Mouse (Mus musculus) lung, postnatal 0 days (tissue): ENCODE data around the gene Ccdc57. TPM values are rescaled to one million over a fixed set of nuclear protein-coding genes. Genes with fewer than 3 reads are reported as not detected.

ENCODE experiments used
- ATAC-seq: fragments of 200-750 bp; cut with Nextera tagmentation; 2 replicates; pipeline ENCODE4 v1.8.0; 2017; ENCODE audit warnings: moderate library complexity
- DNase-seq: peaks from one replicate; pipeline ENCODE4 v3.0.0-alpha.2; 2016; ENCODE audit warnings: low spot score
- H3K27ac ChIP-seq: fragments of 300-500 bp; sonication (generic); 2 replicates; pipeline ENCODE4 v1.5.1; 2014; ENCODE audit warnings: antibody characterized with exemption, mild to moderate bottlenecking, low read length, mixed read lengths
- H3K27me3 ChIP-seq: fragments of 300-500 bp; sonication (generic); replicated peaks from 2 replicates; pipeline ENCODE4 v1.6.1; 2014; ENCODE audit warnings: low read length, mixed read lengths; ENCODE audit not compliant: insufficient read depth
- H3K36me3 ChIP-seq: fragments of 300-500 bp; sonication (generic); 2 replicates; pipeline ENCODE4 v1.6.1; 2014; ENCODE audit warnings: low read length, mixed read lengths; ENCODE audit not compliant: insufficient read depth
- H3K4me1 ChIP-seq: fragments of 300-500 bp; sonication (generic); 2 replicates; pipeline ENCODE4 v1.6.1; 2014; ENCODE audit warnings: antibody characterized with exemption, low read depth, low read length, mixed read lengths; ENCODE audit not compliant: insufficient read depth
- H3K4me2 ChIP-seq: fragments of 300-500 bp; sonication (generic); replicated peaks from 2 replicates; pipeline ENCODE4 v1.6.1; 2014; ENCODE audit warnings: low read depth, mild to moderate bottlenecking, low read length, moderate library complexity, mixed read lengths
- H3K4me3 ChIP-seq: fragments of 300-500 bp; sonication (generic); 2 replicates; pipeline ENCODE4 v1.5.1; 2014; ENCODE audit warnings: low read depth, low read length
- H3K9ac ChIP-seq: fragments of 300-500 bp; sonication (generic); replicated peaks from 2 replicates; pipeline ENCODE4 v1.6.1; 2014; ENCODE audit warnings: low read depth, mild to moderate bottlenecking
- H3K9me3 ChIP-seq: fragments of 300-500 bp; sonication (generic); 2 replicates; pipeline ENCODE4 v1.6.1; 2016; ENCODE audit warnings: low read length, mixed read lengths
- CTCF ChIP-seq: IDR thresholded peaks from 2 replicates; pipeline ENCODE4 v1.5.1; 2016; ENCODE audit warnings: antibody characterized with exemption, mild to moderate bottlenecking
- EP300 ChIP-seq: IDR thresholded peaks from 2 replicates; pipeline ENCODE4 v1.6.1; 2016; ENCODE audit warnings: antibody characterized with exemption, mild to moderate bottlenecking, control low read depth
- WGBS: fragments of 180-500 bp; shearing (Covaris S2); extraction: QIAGEN DNeasy Blood & Tissue Kit; methylation state at CpG from one replicate; pipeline ENCODE4 v1.1.7; 2014; 5-methylcytosine and 5-hydroxymethylcytosine counted together
- polyA plus RNA-seq: library from polyadenylated mRNA; unstranded; fragments of >200 nt; fragmentation: Nextera tagmentation; extraction: Ambion mirVana; gene quantifications from 2 replicates; pipeline ENCODE4 v1.2.1, GENCODE M21; 2015

The Ccdc57 gene
- polyA plus RNA-seq, 1 experiment from 2014 or later = 3.7 TPM

DNA sequence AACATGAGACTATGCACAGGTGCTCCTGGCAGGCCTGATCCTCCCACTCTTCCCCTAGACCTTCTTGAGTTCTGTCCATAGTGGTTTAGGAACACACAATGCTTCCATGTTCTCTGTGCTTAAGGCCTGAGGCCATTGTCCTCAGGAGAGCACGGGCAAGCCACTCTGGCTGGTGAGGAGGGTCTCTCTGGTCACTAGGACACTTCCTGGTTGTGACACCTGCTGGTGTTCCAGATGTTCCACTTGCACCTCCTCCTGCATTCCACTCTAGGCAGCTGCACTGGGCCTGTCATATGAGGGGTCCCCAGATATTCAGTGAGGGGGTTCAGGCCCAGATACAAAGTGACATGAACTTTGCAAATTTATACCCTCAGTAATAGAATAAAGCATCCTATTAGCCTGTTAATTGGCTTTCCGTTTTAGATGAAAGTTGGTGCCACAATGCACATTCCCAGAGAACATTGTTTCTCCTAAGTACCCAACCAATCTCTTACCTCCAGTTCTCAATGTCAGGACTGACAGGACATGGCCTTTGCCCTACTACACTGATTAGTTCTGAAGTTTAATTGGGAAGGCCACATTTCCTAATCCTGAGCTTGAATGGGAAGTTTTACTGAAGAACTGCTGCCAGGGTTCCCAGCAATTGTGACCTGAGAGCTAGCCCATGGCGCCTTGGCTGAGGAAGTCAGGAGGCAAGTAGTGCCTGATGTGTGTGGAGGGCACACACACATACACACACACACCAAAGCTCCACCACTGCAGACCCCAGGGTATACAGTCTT lies 100.8 kb downstream of the Ccdc57 start:
- no peak for DNase-seq
- 80% methylated on average over 3 of the region's 3 CpGs for WGBS
- no peaks in the 10 kb centered on the region for H3K9me3 ChIP-seq
- H3K4me2 ChIP-seq = no peak overlapping the region
- H3K4me1 ChIP-seq = peaks cover 2% of the 10 kb centered on the region; the same call in 1 of the 2 replicates
- no peaks in the 10 kb centered on the region for H3K36me3 ChIP-seq
- no peak overlapping the region for H3K4me3 ChIP-seq
- H3K9ac ChIP-seq = no peak overlapping the region
- no peak for ATAC-seq
- H3K27ac ChIP-seq = no peak overlapping the region
- H3K27me3 ChIP-seq = no peaks in the 10 kb centered on the region
- no peak for TF ChIP-seq CTCF
- no peak for TF ChIP-seq EP300

DNA sequence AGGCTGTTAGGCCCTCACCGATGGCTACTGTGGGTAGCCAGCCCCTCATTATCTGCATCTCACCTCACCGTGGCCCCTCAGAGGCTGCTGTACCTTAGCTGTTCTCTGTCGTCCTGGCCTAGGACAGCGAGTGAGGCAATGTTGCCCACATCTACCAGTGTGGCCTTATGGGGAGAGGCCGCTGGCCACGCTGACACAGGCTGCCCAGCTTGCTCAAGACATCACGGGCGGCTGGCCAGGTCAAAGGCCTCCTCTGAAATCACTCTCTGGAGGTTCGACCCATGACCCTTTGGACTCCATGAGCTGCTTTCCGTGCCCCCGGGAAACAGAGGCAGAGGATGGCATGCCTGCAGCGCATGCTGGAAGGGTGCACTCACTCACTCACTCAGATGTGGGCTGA lies 102.0 kb downstream of the Ccdc57 start:
- DNase-seq (no peak), ATAC-seq (no peak)
- no peak overlapping the region for H3K4me3 ChIP-seq
- no peak for TF ChIP-seq CTCF
- TF ChIP-seq EP300 = no peak
- no peaks in the 10 kb centered on the region for H3K27me3 ChIP-seq
- peaks cover 2% of the 10 kb centered on the region; the same call in 1 of the 2 replicates for H3K4me1 ChIP-seq
- H3K36me3 ChIP-seq = no peaks in the 10 kb centered on the region
- H3K9me3 ChIP-seq = no peaks in the 10 kb centered on the region
- H3K27ac ChIP-seq = no peak overlapping the region
- no peak overlapping the region for H3K9ac ChIP-seq
- no peak overlapping the region for H3K4me2 ChIP-seq
- 82% methylated on average over 12 of the region's 12 CpGs for WGBS

DNA sequence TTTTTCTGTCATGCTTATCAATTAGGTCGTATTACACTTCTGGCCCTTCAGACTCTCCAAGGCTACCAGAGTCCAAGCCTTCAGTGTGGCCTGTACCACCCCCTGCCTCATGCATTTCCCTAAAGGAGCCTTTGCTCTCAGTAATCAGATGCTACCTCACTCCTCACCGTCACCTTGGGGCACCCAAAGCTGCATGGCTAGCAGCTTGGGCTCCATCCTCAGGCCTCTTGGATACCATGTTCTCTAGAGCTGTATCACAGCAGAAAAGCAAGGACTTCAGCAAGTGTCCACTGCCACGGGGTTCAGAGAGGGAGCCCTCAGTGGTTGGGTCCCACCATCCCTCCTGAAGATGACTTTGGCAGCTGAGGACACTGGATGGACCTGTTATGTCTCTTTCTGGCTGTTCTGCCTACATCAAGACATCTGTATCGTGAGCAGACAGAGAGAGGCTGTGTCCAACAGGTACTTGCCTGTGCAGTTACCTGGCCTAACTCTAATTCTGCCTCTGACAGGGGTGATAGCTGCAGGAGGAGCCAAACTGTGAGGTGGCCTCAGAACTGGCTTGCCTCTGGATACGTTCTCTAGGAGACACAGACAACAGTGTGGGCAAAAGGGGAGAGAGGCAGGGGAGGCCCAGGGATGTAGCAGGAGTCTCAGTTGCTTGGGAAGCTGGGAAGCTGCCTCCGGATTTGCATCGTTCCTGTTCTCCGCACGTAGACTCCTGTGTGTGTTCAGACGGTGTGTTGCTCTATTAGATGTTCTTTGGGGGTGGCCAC lies 102.7 kb downstream of the Ccdc57 start:
- no peak for TF ChIP-seq CTCF
- no peak for TF ChIP-seq EP300
- no peak overlapping the region for H3K9ac ChIP-seq
- no peaks in the 10 kb centered on the region for H3K36me3 ChIP-seq
- ATAC-seq = no peak
- no peak overlapping the region for H3K27ac ChIP-seq
- H3K9me3 ChIP-seq = no peaks in the 10 kb centered on the region
- no peak for DNase-seq
- H3K4me3 ChIP-seq = no peak overlapping the region
- H3K4me1 ChIP-seq = peaks cover 7% of the 10 kb centered on the region
- H3K27me3 ChIP-seq = no peaks in the 10 kb centered on the region
- H3K4me2 ChIP-seq = no peak overlapping the region
- 83% methylated on average over 10 of the region's 10 CpGs for WGBS

DNA sequence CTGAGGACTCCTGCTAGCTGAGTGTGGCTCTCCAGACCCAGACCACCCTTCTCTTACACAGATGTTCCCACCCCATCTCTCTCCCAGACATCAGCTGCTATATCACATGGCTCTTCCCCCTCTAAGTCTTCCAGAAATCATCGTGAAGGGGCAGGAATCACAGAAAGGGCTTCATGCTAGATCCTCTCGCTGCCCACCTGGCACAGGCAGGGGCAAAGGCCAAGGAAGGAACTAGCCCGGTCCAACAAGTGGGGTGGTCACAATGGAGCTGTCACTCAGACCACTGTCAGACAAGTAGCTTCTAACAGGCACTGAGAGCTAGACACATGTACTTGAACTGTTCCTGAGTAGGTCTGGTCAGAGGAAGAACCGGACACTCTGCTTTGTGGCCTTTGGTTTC lies 104.3 kb downstream of the Ccdc57 start:
- Histone ChIP-seq H3K4me1 (peaks cover 11% of the 10 kb centered on the region), H3K27ac (no peak overlapping the region), H3K4me3 (no peak overlapping the region), H3K9me3 (no peaks in the 10 kb centered on the region), H3K4me2 (no peak overlapping the region), H3K36me3 (no peaks in the 10 kb centered on the region), H3K9ac (no peak overlapping the region), H3K27me3 (no peaks in the 10 kb centered on the region)
- DNase-seq (no peak), ATAC-seq (no peak)
- TF ChIP-seq EP300 (no peak), CTCF (no peak)
- WGBS = 67% methylated on average over 4 of the region's 4 CpGs

GRCm38 (mm10) chr11:120826016-120826953 lies 106.4 kb downstream of the Ccdc57 start:
- no peaks in the 10 kb centered on the region for H3K27me3 ChIP-seq
- no peak overlapping the region for H3K4me3 ChIP-seq
- no peak for TF ChIP-seq EP300
- TF ChIP-seq CTCF = no peak
- no peaks in the 10 kb centered on the region for H3K9me3 ChIP-seq
- H3K4me2 ChIP-seq = no peak overlapping the region
- H3K36me3 ChIP-seq = 0 out of 2 replicates have a peak, but pooled peaks cover 1% of the 10 kb centered on the region
- 85% methylated on average over 8 of the region's 8 CpGs for WGBS
- ATAC-seq (no peak), DNase-seq (no peak)
- H3K9ac ChIP-seq = no peak overlapping the region
- H3K4me1 ChIP-seq = peaks cover 17% of the 10 kb centered on the region
- H3K27ac ChIP-seq = no peak overlapping the region
